Mouse (Mus musculus) cerebellum, postnatal 14 days (tissue): ENCODE results near the gene Gbp3.
A peak's percentile ranks its signal among the peaks of the same experiment; 100 is the strongest.

ENCODE experiments used
- DNase-seq, 2 experiments: peaks; one replicate each; pipeline ENCODE4 v3.0.0; 2021; ENCODE audit warnings: mixed read lengths in 2 of 2

The Gbp3 gene

DNA sequence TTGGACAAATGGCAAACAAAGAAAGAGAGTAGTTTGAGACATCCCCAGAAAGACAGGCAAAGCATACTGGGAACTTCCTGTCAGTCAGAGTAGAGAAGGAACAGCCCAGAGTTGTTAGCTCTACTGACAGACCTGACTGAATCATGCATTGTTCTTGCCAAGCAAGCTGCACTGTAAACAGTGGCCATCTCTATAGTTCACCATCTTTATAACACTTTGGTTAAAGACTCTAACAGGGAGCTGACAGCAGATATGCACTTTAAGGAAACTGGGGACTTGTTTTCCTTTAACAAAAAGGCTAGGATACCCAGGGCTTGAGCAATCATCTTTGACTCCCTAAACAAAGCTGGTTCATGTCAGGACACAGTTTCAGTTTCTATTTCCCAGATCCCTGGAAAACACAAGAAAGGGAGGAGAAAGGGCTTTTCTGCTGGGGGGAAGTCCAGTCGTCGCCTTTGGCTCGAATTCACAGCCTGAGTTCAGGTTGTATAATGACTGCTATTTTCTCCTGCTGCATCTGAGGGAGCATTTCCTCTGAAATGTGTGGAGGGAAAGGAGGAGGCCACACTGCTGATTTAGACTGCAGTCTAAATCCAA lies at the start of gene Gbp3:
Gene Gbp3 (plus strand): TSS at position 395 of the 597 bp plus-strand sequence.
- DNase-seq: no peak

DNA sequence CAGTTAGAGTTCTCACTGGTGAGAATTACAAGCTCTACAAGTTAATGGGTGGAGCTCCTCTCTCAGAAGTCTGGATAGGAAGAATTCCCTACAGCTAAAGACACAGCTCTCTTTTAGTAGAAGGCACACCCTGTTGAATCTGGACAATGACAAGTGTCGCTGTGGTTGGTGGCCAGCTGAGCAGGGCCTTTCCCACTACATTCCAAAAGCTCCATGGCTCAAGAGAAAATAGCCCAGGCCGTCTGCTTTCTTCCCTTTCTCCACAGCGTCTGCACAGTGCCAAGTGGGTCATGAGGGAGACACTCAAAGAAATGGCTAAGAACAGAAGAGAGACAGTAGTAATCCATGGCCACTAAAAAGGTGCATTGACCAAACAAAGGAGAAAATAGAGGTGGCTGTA lies 31.7 kb upstream of the Gbp3 start:
- no peak for DNase-seq

- no peak for DNase-seq
These were observed 30.2 kb upstream of the Gbp3 start for GRCm38 (mm10) chr3:142529597-142529996.

DNA sequence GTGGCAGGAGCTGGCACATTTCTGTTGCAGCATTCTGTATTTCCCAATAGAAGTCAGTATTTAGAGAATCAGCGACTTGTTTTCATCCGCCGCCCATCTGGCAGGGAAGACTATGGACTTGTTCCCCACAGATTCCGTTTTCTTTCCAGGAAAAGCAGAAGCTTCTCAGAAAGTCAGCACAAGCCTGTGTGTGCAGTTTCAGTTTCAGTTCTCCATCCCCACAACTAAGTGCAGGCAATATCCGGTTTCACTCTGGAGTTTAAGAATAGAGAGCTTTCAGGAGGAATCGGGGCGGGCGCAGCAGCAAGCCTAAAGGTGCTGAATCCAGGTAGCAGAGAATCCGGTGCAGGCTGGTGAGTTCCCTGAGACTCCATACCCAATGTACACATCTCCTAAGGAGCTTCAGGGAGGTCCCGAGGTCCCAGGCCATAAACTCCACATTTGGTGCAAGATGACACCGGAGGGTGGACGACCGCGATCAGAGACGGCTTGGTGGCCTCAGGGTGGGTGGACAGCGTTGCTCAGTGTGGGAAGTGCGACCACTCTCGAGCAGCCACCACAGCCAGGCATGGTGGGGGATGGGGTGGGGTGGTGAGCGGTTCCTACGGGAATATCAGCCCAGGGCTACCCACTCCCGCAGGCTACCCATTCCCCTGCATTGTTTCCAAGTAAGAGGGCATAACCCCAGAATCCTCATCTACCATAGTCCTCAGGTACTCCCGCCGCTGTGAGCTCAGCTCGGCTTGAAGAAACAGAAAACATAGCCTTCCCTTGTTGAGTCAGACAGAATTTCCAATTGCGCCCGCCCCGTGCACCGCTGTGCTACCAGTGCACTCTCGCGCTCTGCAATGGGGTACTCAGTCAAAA lies 29.5 kb upstream of the Gbp3 start, which contains the start of gene Gbp7:
Gene Gbp7 (plus strand): TSS at position 256 of the 867 bp plus-strand sequence.
- DNase-seq: peak; percentile 19 to 33

- DNase-seq: no peak
These were observed 28.2 kb upstream of the Gbp3 start for GRCm38 (mm10) chr3:142531595-142531994.

DNA sequence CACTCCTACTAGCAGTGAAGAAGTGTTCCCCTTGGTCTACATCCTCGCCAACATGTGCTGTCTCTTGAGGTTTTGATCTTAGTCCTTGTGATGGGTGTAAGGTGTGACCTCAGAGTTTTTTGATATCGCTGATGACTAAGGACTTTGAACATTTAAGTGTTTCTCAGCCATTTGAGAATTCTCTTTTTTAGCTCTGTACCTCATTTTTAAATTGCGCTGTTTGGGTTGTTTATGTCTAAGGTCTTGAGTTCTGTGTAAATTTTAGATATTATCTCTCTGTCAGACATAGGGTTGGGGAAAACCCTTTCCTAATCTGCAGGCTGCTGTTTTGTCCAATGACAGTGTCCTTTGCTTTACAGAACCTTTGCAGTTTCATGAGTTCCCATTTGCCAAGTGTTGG lies 26.6 kb upstream of the Gbp3 start:
- no peak for DNase-seq

- DNase-seq: no peak
These were observed 24.2 kb upstream of the Gbp3 start for GRCm38 (mm10) chr3:142535667-142536066.

- no peak for DNase-seq
These were observed 18.4 kb upstream of the Gbp3 start for GRCm38 (mm10) chr3:142541391-142541790.

DNA sequence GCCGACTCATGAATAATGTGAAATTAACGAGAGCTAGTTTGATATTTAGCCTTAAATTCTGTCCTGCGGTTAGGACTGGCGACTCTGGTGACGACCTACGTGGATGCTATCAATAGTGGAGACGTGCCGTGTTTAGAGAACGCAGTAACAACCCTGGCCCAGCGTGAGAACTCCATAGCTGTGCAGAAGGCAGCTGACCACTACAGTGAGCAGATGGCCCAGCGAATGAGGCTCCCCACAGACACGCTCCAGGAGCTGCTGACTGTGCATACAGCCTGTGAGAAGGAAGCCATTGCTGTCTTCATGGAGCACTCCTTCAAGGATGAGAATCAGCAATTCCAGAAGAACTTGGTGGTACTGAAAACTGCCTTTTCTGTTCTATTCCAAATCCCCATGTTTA lies 17.1 kb upstream of the Gbp3 start:
- DNase-seq: peak in 1 of 2 experiments; percentile 17

DNA sequence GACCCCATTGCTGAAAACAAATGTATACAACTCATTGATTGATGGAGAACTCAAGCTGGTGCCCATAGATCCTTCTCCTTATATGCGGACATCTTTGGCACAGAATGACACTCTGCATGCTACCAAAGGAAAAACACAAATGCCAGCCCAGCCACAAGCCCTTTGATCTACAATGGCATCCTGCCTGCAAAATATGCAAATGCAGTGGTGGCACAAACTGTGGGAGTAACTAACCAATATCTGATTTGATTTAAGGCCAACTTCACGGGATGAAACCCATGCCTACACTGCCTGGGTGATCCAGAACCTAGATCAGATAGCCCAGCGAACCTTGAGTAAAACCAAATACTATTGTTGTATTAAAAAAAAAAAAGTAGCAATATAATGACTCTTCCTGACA lies 13.1 kb upstream of the Gbp3 start:
- DNase-seq: peak in 1 of 2 experiments; percentile 19

- DNase-seq: no peak
These were observed 9.7 kb upstream of the Gbp3 start for GRCm38 (mm10) chr3:142550052-142550676.

DNA sequence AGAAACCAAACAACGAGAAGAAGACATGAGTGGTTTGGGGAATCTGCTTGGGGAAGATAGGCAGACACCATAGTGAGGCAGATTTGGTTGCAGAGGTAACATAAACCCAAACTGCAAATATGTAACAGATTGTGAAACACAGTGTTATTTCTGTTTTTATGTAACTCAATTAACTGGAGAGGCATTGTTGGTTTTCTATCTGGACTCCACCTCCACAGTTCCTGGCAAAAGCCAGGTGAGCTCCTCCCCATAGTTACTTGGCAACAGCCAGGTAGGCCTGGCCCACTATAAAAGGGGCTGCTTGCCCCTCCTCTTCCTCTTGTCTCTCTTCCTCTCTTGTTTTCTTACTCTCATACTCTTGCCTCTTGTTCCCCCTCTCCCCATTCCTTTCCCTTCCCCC lies 5.2 kb upstream of the Gbp3 start:
- DNase-seq: no peak

DNA sequence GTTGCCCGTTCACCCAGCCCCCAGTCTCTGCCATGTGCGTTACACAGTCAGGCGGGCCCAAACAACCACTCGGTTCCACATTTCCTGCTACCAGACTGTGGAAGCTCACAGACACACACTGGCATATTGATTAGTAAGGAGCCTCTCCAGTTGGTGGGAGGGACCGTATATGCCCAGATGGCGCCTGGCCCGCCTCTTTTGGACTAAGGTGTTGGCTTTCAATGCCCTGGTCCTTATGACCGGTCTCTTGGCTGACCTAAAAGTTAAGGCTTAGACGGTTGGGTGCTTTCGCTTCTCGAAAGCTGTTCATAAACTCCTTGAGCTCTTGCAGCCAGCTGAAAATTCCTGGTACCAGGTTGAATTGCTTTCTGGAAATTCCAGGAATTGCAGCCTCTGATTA lies 4.2 kb upstream of the Gbp3 start:
- DNase-seq: peak; percentile 27 to 49

- peak; percentile 91 for DNase-seq
These were observed 596 bp downstream of the Gbp3 start for GRCm38 (mm10) chr3:142560296-142560948.

- no peak for DNase-seq
These were observed 1.3 kb downstream of the Gbp3 start for GRCm38 (mm10) chr3:142561045-142561646.

DNA sequence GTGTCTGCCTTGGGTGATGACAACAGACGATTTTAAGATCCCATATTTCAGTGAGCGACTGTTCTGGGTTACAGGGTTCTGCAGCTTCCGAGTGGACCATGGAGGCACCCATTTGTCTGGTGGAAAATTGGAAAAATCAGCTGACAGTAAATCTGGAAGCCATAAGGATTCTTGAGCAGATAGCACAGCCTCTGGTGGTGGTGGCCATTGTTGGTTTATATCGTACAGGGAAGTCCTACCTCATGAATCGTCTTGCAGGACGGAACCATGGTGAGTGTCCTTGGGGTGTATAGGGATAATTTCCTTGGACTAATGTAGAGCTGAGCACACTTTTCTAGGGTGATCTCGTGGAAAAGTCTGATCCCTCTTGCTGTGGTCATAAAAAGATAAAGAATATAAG lies 1.8 kb downstream of the Gbp3 start:
- no peak for DNase-seq

GRCm38 (mm10) chr3:142567490-142567889 lies 7.7 kb downstream of the Gbp3 start:
- peak in 1 of 2 experiments; percentile 15 for DNase-seq

DNA sequence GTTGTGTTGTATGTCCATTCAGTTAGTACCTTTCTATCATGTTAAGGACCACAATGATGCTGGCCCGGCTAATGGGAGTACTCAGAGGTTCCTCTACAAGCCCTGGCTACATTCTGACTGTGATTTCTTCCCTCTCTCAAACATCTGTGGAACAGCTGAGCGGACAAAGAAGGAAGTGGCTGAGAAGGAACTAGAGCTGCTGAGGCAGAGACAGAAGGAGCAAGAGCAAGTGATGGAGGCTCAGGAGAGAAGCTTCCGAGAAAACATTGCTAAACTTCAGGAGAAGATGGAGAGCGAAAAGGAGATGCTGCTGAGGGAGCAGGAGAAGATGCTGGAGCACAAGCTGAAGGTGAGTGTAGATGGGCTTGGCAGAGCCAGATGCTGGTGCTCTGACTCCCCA lies 10.9 kb downstream of the Gbp3 start:
- DNase-seq: no peak

- DNase-seq: no peak
These were observed 17.3 kb downstream of the Gbp3 start for GRCm38 (mm10) chr3:142577108-142577507.

DNA sequence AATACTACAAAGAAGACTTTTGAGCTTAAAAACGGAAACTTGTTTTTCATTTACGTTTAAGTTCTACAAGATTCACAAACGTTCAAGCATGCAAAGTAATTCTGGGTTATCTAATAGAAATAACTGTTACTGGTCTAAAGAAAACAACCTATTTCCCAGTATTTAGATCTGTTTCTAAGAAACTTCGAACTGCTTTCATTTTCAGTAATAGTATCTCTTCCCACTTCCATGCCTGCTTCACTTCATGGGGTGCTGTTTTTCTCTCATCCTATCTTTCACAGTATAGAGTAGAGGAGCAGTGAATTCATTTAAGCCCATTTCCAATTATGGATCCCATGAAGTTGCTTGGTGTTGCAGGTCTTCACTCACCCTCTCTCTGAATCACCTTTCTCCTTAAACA lies 18.5 kb downstream of the Gbp3 start:
- DNase-seq: no peak

GRCm38 (mm10) chr3:142583067-142583466 lies 23.2 kb downstream of the Gbp3 start:
- no peak for DNase-seq

DNA sequence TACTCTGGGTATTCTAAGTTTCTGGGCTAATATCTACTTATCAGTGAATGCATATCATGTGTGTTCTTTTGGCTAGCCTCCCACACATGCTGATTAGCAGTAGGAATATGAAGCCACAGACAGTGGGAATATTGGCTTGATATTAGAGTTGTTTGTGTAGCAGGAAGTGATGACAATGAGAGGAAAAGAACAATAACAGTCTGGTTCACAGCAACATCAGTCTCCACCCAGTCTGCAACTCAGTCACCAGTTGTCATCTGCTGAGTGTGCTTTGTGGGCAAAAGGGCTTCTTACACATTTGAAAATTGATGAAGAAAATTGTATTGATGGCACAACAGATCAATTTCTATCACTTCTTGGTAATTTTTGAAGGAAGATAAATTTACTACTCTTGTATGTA lies 27.6 kb downstream of the Gbp3 start:
- DNase-seq: no peak

GRCm38 (mm10) chr3:142588888-142589287 lies 29.1 kb downstream of the Gbp3 start:
- DNase-seq: no peak
